Mouse (Mus musculus): ENCODE data around the gene Dll3.

Dll3 gene

DNA sequence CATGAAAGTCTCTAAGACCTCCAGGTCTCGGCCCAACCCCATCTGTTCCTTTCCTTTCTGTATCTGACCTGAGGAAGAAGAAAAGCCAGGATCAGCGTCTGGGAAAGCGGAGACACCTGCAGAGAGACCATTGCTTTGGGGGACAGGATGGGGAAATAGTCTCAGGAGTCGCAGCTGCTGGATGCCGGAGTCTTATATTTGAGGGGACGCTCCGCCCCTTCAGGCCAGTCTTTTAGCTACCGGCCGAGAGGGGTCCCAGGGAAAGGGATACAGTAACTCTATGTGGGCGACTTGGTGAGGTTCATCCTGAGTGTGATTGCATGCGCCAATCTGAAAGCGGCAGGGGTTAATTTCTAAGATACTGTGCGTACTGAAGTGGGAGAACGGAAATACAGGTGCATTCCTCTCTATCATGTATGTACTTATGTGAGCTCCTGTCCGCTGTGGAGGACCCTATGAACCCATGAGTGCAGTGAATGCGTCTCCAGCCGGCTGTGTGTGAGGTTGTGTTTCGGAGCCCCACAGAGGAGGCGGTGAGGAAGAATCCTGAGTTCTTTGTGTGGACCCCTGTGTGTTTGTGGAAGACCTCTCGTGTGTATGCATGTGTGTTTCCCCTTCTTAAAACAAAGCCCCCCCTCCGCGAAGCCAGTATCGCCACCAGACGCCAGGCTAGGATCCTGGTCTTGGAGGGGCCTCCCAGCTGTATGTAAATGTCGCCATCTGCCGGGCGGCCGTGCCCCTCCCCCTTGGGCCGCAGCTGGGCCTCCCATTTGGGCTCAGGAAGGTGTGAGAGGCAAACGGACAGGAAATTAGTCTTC, at the start of gene Dll3:
Gene Dll3 (minus strand): TSS at position 623 of the 818 bp plus-strand sequence.
- TF ChIP-seq GATA4 (IDR thresholded peaks at IDR 0.05; ENCODE audit: insufficient replicate concordance, low read length): no peak

DNA sequence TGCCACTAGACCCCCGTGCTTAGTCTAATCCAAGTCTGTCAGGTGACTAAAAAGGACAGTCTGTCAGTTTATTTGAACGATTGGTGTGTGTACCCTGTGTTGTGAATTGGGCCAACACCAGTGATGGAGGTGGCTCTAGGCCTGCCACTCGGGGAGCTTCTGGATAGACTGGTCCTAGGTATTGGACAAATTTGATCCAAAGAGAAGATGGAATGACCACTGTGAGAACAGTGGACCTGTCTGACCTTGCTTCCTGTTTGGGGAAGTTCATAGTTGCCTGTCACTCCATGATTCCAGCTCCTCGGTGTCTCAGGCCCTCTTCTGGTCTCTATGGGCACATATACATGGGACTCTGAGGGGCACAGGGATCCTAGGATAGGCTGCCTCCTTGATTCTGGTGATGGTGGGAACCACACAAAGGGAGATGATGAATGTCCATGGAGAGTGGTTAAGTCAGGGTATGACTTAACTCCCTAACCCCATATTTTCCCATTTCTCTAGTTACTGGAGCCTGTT, 49.7 kb upstream of the Dll3 start:
- TF ChIP-seq GATA4 (IDR thresholded peaks at IDR 0.05; ENCODE audit: insufficient replicate concordance, low read length): no peak

DNA sequence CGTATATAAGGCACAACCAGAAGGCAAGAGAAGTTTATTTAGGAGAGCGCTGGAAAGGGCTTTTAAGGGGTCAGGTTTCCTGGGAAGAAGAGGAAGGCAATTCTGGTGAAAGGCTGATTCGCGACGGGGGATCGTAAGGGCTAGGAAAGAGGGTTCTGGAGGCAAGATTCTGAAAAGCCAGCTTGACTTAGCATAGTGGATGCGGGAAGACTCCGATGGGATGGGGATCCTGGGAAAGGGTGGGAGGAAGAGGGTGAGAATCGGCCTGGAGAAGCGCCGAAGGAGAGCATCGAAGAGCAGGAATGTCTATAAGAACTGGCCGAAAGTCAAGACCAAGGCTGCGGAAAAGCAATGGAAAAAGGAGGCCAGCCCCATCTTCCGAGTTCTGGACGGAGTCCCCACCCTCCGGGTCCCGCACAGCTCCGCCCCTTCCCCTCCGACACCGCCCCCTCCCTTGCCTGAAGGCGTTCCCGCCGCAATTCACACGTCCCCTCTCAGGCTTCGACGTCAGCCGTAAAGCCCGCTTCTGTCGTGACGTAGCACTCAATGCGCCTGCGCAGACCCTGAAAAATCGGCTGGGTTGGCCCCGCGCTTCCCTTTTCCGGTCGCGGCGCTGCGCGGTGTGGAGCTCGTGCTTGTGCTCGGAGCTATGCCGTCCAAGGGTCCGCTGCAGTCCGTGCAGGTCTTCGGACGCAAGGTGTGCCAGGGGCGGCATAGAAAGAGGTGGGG, 48.3 kb upstream of the Dll3 start, which contains the start of gene Rps16:
Gene Rps16 (plus strand): TSS at position 498 of the 729 bp plus-strand sequence.
- no peak; the same call in 1 of the 2 replicates for TF ChIP-seq GATA4 (IDR thresholded peaks at IDR 0.05; ENCODE audit: insufficient replicate concordance, low read length)

GRCm38 (mm10) chr7:28348601-28349000, 46.6 kb upstream of the Dll3 start:
- TF ChIP-seq GATA4 (IDR thresholded peaks at IDR 0.05; ENCODE audit: insufficient replicate concordance, low read length): no peak

DNA sequence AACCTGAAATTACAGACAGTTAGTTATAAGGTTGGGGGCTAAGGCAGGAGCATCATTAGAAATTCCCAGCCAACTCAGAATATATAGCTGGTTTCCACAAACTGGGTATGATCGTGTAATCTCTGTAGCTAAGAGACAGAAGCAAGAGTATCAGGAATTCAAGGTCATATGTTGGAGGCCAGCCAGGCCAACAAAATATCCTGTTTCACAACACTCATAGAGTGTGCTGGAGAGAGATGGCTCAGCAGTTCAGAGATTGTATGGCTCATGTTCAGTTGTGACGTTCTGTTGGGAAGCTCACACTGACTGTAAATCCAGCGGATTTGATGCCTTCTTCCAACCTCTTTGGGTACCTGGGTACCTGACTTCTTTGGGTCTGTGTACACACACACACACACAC, 45.7 kb upstream of the Dll3 start:
- peak; percentile 41; the same call in 1 of the 2 replicates for TF ChIP-seq GATA4 (IDR thresholded peaks at IDR 0.05; ENCODE audit: insufficient replicate concordance, low read length)

DNA sequence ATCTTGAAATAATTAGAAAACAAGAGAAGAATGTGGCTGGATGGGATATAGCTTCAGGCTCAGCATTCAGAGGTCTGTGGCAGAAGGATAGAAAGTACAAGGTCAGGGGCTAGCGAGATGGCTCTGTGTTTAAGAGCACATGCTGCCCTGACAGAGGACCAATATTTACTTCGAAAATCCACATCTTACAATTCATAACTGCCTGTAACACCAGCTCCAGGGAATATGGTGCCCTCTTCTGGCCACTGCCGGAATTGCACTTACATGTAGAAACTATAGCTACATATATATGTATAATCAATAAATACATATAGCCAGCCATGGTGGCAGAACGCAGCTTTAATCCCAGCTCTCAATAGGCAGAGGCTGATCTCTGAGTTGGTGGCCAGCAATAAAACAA, 42.6 kb upstream of the Dll3 start:
- TF ChIP-seq GATA4 (IDR thresholded peaks at IDR 0.05; ENCODE audit: insufficient replicate concordance, low read length): no peak

GRCm38 (mm10) chr7:28341381-28341780, 39.3 kb upstream of the Dll3 start:
- no peak for TF ChIP-seq GATA4 (IDR thresholded peaks at IDR 0.05; ENCODE audit: insufficient replicate concordance, low read length)

DNA sequence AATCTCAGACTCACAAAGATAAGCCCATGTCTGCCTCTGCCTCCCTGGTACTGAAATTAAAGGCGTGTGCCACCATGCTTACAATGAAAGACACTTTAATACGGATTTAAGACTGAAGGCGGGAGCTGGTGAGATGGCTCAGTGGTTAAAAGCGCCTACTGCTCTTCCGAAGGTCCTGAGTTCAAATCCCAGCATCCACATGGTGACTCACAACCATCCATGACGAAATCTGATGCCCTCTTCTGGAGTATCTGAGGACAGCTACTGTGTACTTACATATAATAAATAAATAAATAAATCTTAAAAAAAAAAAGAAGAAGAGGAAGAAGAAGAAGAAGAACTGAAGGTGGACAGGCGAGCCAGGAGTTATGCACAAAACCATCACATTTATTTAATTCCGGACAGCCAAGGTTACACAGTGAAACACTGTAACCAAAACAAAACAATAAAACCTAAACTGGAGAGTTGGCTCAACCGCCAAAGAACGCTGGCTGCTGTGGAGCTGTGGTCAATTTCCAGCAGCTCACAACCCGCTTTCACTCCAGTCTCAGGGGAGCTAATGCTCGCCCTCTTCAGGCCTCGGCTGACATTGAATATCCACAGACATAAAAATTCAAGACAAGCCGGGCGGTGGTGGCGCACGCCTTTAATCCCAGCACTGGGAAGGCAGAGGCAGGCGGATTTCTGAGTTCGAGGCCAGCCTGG, 37.3 kb upstream of the Dll3 start:
- no peak for TF ChIP-seq GATA4 (IDR thresholded peaks at IDR 0.05; ENCODE audit: insufficient replicate concordance, low read length)

DNA sequence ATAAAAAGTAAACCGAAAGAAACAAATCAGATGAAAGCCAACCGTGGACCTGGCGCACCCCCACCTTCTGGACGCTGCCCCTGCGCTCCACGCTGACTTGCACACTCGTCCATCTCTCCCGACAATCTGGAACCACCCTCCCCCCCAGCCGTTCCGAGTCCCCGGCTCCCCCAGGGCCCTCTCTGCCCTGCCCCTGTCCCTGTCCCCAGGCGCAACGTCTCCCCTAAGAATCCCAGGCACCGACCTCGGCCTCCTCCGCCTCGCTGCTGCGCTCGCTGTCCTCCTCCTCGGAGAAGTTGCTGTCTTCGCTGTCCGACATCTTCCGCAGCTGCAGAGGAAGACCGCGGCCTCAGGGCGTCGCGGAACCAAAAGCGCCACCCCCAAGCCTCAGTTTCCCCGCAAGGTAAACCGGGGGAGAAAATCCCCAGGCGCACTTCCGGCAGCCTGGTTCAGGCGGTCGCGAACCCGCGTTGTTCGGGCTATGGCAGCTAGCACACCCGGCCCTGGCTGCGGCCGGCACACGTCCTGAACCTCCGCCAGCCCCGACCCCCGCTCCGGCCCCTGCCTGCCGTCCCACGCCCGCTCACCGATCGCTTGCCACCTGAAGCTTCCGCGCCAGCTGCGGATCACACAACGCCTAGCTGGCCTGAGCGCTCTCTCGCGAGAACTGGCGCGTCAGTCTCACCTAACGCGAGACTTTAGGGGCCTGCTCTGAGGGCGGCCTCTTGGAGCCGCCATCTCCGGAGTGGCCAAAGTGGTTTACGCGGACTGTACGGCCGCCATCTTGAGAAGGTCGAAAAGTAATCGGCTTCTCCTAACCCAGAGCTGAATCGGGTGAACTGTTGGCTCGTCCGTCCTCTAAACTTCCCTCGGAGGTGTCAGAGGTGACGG, 36.3 kb upstream of the Dll3 start, which contains the start of gene Supt5:
Gene Supt5 (minus strand): TSS at position 639 of the 891 bp plus-strand sequence.
- TF ChIP-seq GATA4 (IDR thresholded peaks at IDR 0.05; ENCODE audit: insufficient replicate concordance, low read length): peak; percentile 33; the same call in 1 of the 2 replicates

DNA sequence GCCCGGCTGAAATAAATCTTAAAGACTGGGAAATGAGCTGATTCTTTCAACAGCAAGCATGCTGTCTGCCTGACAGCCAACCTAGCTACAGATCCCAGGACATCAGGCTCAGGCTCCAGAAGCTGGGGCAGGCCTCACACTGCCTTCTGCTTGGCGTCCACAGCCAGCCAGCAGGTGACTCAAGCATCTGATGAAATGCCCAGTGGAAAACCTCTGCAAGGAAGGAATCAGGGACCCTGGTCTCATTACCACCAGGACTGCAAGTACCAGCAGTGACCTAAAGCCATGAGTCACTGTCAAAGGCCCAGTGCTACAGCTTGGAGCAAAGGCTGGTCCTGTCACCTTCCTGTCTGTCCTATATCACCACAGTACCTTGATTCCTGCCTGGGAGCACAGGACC, 33.4 kb upstream of the Dll3 start:
- TF ChIP-seq GATA4 (IDR thresholded peaks at IDR 0.05; ENCODE audit: insufficient replicate concordance, low read length): no peak

- no peak for TF ChIP-seq GATA4 (IDR thresholded peaks at IDR 0.05; ENCODE audit: insufficient replicate concordance, low read length)
Measured at GRCm38 (mm10) chr7:28334534-28334933, 32.5 kb upstream of the Dll3 start.

- TF ChIP-seq GATA4 (IDR thresholded peaks at IDR 0.05; ENCODE audit: insufficient replicate concordance, low read length): no peak
Measured at GRCm38 (mm10) chr7:28328260-28328659, 26.2 kb upstream of the Dll3 start.

DNA sequence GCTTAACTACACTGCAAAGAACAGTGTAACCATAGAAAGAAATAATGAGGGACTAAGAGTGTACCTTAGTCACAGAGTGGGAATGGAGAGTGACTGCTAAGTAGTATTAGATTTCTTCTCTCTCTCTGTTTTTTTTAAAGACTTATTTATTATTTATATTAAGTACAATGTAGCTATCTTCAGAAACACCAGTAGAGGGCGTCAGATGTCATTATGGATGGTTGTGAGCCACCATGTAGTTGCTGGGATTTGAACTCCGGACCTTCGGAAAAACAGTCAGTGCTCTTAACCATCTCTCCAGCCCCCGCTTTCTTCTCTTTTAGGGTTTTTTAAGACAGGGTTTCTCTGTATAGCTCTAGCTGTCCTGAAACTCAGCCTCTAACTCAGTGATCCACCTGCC, 24.4 kb upstream of the Dll3 start:
- TF ChIP-seq GATA4 (IDR thresholded peaks at IDR 0.05; ENCODE audit: insufficient replicate concordance, low read length): no peak

DNA sequence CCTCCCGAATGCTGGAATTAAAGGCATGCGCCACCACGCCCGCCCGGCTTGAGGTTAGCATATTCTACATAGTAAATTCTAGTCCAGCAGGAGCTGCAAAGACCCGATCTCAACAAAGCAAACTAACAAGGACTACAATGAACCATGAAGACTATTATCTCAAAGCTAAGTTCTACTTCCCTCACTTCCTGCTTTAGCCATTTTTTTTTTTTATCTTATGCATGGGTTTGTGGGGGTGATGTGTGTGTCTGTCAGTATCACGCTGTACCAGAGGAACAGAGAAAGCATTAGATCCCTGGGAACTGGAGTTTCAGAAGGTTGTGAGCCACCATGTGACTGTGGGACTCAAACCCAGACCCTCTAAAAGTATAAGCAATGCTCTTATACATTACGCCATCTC, 23.3 kb upstream of the Dll3 start:
- no peak for TF ChIP-seq GATA4 (IDR thresholded peaks at IDR 0.05; ENCODE audit: insufficient replicate concordance, low read length)
